8 mouse cellular contexts compared by ENCODE assay signal in genomic region chr13:25187326-25187710, GRCm38 (mm10).
DNase-seq lines count a peak whose midpoint lies in the region; ATAC-seq lines count a peak whose summit lies in the region.

No protein-coding gene starts in this region.

- ATAC-seq in frontal cortex, adult (ENCODE audit: low TSS enrichment) = peak; percentile 66
- no peak for ATAC-seq in monocyte, adult 5-6 weeks (replicated peaks; ENCODE audit: insufficient number of reproducible peaks, low FRiP score, low TSS enrichment, poor library complexity, severe bottlenecking)

- no peak for DNase-seq in frontal cortex, postnatal 25 days (ENCODE audit: low spot score in 2 of 2)
- DNase-seq in right cerebral cortex, adult 18-20 months = peak; percentile 12
- DNase-seq in right cerebral cortex, postnatal 4 days = no peak
- peak; percentile 31 to 43 for DNase-seq in layer of hippocampus, postnatal 10 days (ENCODE audit: low spot score in 2 of 2)
- DNase-seq in retina, embryonic 14.5 days (ENCODE audit: low spot score) = peak; percentile 57
- DNase-seq in adrenal gland, postnatal 4 days (ENCODE audit: low spot score in 2 of 2) = no peak

Comparison
In these comparisons a context has a peak if more than half of its experiments do, and no peak if none do; other contexts are left out.
1. DNase-seq: peak in right cerebral cortex, adult 18-20 months (single experiment), layer of hippocampus, postnatal 10 days (2 of 2) and retina, embryonic 14.5 days (single experiment); none in frontal cortex, postnatal 25 days (0 of 2), right cerebral cortex, postnatal 4 days (single experiment) and adrenal gland, postnatal 4 days (0 of 2).